Mouse (Mus musculus): Measurements from ENCODE around the gene Gm21828.
"Not testable (repeated sequence)": the region's sequence is repeated elsewhere in the genome, so short reads cannot be mapped to it uniquely, and the experiment has no call there.

Gm21828 gene

GRCm38 (mm10) chrY:13223828-13224227 is at the start of gene Gm21828:
Gene Gm21828 (minus strand): TSS chrY:13223928.
- DNase-seq (ENCODE audit: low read depth, low spot score), result not testable (repeated sequence)

DNA sequence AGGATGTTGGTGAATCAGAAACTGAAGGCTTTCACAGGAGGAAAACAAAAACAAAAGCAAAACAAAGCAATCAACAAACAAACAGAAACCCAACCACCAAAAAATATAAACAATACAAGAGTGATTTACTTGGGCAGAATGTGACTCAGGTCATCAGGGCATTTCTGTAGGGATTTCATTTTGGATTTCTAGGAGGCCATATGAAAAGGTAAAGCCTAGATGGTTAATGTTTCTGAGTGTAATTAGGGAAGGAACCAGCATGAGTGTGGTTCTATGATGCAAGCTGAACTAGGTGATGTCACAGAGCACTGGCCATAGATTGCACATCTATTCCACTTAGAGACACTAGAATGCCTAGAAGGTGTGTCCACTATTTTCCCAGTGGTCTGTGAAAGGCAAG is 28.4 kb upstream of the Gm21828 start, which contains the start of the genes Gm21440 and Gm21454:
Gene Gm21440, plus strand, starts transcription at position 301 of the 400 bp plus-strand sequence.
Gene Gm21454, plus strand, starts transcription at position 352 of the 400 bp plus-strand sequence.
- not testable (repeated sequence) for DNase-seq (ENCODE audit: low read depth, low spot score)

Measured in mesoderm, embryonic 11.5 days (tissue).